Mouse (Mus musculus) lung, embryonic 16.5 days (tissue): ENCODE data around the gene Plce1. TPM values are rescaled to one million over a fixed set of nuclear protein-coding genes. Genes with fewer than 3 reads are reported as not detected.
A peak's percentile ranks its signal among the peaks of the same experiment; 100 is the strongest.

ENCODE experiments used
- ATAC-seq: fragments of 200-750 bp; cut with Nextera tagmentation; 2 replicates; pipeline ENCODE4 v1.8.0; 2017; ENCODE audit warnings: low read depth, mild to moderate bottlenecking, moderate library complexity
- H3K27ac ChIP-seq: fragments of 300-500 bp; sonication (generic); 2 replicates; pipeline ENCODE4 v1.5.1; 2014; ENCODE audit warnings: mild to moderate bottlenecking, control low read depth, low read length
- H3K27me3 ChIP-seq: fragments of 300-500 bp; sonication (generic); 2 replicates; pipeline ENCODE4 v1.6.1; 2014; ENCODE audit warnings: low read depth, low read length, mixed read lengths; ENCODE audit not compliant: control insufficient read depth, insufficient read depth
- H3K36me3 ChIP-seq: fragments of 300-500 bp; sonication (generic); 2 replicates; pipeline ENCODE4 v1.6.1; 2014; ENCODE audit warnings: low read length; ENCODE audit not compliant: control insufficient read depth, insufficient read depth
- H3K4me1 ChIP-seq: fragments of 300-500 bp; sonication (generic); replicated peaks from 2 replicates; pipeline ENCODE4 v1.6.1; 2014; ENCODE audit warnings: low read length, mixed read lengths; ENCODE audit not compliant: control insufficient read depth, insufficient read depth
- H3K4me2 ChIP-seq: fragments of 300-500 bp; sonication (generic); 2 replicates; pipeline ENCODE4 v1.6.1; 2014; ENCODE audit warnings: low read depth, low read length, control low read depth
- H3K4me3 ChIP-seq: fragments of 300-500 bp; sonication (generic); 2 replicates; pipeline ENCODE4 v1.5.1; 2014; ENCODE audit warnings: mild to moderate bottlenecking, low read length, control low read depth
- H3K9ac ChIP-seq: fragments of 300-500 bp; sonication (generic); 2 replicates; pipeline ENCODE4 v1.6.1; 2014; ENCODE audit warnings: low read length, control low read depth
- H3K9me3 ChIP-seq: fragments of 300-500 bp; sonication (generic); 2 replicates; pipeline ENCODE4 v1.6.1; 2016; ENCODE audit warnings: low read length; ENCODE audit not compliant: control insufficient read depth
- WGBS: fragments of 180-500 bp; shearing (Covaris S2); extraction: QIAGEN DNeasy Blood & Tissue Kit; methylation state at CpG from one replicate; pipeline ENCODE4 v1.1.7; 2014; 5-methylcytosine and 5-hydroxymethylcytosine counted together
- polyA plus RNA-seq: library from polyadenylated mRNA; unstranded; fragments of >200 nt; fragmentation: Nextera tagmentation; extraction: Ambion mirVana; gene quantifications from 2 replicates; pipeline ENCODE4 v1.2.1, GENCODE M21; 2015

Plce1 gene
- 3.1 and 4.1 TPM in 2 replicates for polyA plus RNA-seq

DNA sequence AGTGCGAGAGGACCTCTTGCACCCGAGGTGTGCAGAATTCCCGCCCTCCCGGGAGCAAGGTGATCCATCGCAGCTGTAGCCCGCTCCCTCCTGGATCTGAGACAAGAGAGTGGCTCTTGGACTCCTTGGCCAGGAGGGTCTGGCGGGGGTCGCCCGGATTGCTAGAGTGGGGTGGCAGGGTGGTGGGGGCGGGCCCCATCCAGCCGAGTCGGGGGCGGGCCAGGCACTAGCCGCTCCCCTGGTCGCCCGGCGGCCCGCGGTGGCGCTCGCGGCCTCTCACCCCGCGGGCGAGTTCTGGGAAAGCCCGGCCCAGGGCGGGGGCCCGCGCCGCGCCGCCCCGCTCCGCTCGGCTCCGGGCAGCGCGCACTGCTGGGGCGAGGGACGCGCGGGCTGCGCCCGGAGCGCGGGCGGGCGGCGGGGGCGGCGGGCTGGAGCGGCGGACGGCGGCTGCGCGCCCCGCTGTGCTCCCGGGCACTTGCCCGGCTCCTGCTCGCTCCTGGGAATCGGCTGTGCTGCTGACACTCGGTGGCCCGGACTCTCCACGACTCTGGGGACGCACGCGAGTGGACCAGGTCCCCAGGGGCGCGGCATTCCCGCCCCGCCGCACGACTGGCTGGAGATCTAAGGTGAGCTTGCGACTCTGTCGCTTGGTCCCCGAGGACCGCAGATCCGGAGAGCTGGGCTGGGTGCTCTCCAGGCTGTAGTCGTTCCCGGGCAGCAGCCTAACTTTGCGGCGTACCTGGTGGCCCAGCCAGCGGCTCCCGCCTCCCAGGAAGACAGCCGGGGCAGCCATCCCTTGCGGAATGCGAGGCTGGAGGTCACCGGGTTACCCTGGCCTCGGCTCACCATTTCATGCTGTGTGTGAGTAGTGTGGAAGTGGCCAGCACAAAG, at the start of gene Plce1:
Gene Plce1, plus strand, starts transcription at position 379 of the 891 bp plus-strand sequence.
- H3K9ac ChIP-seq: peak within 1 kb of the TSS; percentile 76
- peaks cover 10% of the 10 kb centered on the region for H3K4me1 ChIP-seq
- H3K36me3 ChIP-seq: no peaks in the 10 kb centered on the region
- under 1% methylated on average over 39 of the region's 90 CpGs for WGBS
- no peaks in the 10 kb centered on the region for H3K9me3 ChIP-seq
- peak within 1 kb of the TSS; percentile 69 for H3K4me3 ChIP-seq
- peak within 1 kb of the TSS; percentile 94 for H3K4me2 ChIP-seq
- ATAC-seq: peak; percentile 93
- peaks cover 6% of the 10 kb centered on the region for H3K27me3 ChIP-seq
- peak within 1 kb of the TSS; percentile 28; the same call in 1 of the 2 replicates for H3K27ac ChIP-seq

DNA sequence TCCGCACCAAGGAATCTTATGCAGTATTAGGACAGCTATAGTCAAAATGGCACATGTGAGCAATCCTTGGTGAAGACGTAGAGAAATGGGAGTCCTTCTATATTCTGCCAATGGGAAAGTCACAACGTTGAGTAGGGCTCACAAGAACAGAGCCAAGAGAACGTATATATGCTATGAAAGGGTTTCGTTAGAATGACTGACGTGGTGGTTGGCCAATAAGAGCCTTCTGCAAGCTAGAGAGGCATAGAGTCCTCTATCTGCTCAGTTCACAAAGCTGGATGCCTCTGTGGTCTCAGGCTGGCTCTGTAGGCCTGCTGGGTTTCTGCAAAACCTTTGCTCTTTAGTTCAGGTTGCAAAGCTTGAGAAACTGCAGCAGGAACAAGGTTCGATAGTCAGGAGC, 49.6 kb upstream of the Plce1 start:
- no peaks in the 10 kb centered on the region for H3K4me1 ChIP-seq
- no peak for ATAC-seq
- no peaks in the 10 kb centered on the region for H3K27me3 ChIP-seq
- 72% methylated on average over 7 of the region's 7 CpGs for WGBS
- H3K36me3 ChIP-seq: no peaks in the 10 kb centered on the region
- no peaks in the 10 kb centered on the region for H3K9me3 ChIP-seq
- H3K4me3 ChIP-seq: no peak overlapping the region
- no peak overlapping the region for H3K4me2 ChIP-seq
- no peak overlapping the region for H3K9ac ChIP-seq
- no peak overlapping the region for H3K27ac ChIP-seq

DNA sequence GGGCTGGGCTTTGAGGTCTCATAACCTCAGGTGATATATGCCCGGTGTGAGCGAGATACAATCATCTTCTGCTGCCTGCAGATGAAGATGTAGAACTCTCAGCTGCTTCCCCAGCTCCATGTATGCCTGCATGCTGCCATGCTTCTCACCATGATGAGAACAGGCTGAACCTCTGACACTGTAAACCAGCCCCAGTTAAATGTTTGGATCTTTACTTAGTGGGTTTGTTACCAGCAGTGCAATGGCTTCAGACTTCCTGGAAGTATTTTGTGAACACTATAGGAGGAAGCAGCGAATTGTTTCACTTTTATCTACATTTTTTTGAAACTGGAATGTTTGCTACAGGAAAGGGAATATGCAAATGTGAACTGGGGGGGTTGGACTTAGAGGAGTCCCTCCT, 48.9 kb upstream of the Plce1 start:
- Histone ChIP-seq H3K9me3 (no peaks in the 10 kb centered on the region), H3K4me3 (no peak overlapping the region), H3K9ac (no peak overlapping the region), H3K4me1 (no peaks in the 10 kb centered on the region), H3K4me2 (no peak overlapping the region), H3K27ac (no peak overlapping the region), H3K27me3 (no peaks in the 10 kb centered on the region), H3K36me3 (no peaks in the 10 kb centered on the region)
- WGBS: 68% methylated on average over 3 of the region's 3 CpGs
- no peak for ATAC-seq

DNA sequence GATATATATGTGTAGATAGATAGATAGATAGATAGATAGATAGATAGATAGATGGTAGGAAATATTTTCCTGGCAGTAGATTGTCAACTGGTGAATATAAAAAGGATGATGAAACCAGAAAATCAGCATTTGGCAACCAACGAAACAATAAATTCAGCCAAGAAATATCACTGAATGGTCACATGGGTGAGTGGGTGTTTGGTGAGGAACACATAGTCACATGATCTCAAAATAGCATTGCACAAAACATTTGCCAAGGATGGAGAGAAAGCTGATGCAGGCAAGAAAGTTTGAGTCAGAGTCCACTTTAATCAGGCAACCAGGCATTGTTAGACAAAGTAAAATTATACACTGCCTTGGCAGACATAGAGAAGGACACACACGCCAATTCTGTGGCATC, 47.5 kb upstream of the Plce1 start:
- Histone ChIP-seq H3K27ac (no peak overlapping the region), H3K9me3 (no peaks in the 10 kb centered on the region), H3K36me3 (no peaks in the 10 kb centered on the region), H3K4me1 (no peaks in the 10 kb centered on the region), H3K27me3 (no peaks in the 10 kb centered on the region), H3K9ac (no peak overlapping the region), H3K4me3 (no peak overlapping the region), H3K4me2 (no peak overlapping the region)
- no peak for ATAC-seq
- WGBS: 73% methylated on average over 2 of the region's 2 CpGs

DNA sequence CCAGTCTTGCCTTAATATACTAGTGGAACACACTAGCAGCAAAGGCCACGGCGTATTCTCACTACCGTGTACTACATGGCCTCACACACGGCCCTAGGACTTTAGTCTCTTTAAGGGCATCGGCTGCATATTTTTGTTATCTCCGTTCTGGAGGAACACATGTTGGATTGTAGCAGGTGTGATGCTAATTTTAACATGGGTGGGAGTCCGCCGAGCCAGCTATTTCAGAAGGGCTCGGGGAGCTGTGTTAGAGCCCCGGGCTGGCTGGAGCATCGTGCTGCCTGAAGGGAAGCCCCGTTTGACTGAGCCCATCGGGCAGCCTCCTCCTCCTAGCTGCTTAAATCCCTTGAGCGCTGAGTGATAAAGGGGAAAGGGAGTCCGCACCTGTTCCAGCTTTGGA, 45.7 kb upstream of the Plce1 start:
- no peaks in the 10 kb centered on the region for H3K9me3 ChIP-seq
- H3K4me1 ChIP-seq: no peaks in the 10 kb centered on the region
- H3K4me3 ChIP-seq: no peak overlapping the region
- no peak overlapping the region for H3K27ac ChIP-seq
- H3K36me3 ChIP-seq: no peaks in the 10 kb centered on the region
- 85% methylated on average over 15 of the region's 15 CpGs for WGBS
- no peak overlapping the region for H3K4me2 ChIP-seq
- no peak for ATAC-seq
- H3K9ac ChIP-seq: no peak overlapping the region
- no peaks in the 10 kb centered on the region for H3K27me3 ChIP-seq

DNA sequence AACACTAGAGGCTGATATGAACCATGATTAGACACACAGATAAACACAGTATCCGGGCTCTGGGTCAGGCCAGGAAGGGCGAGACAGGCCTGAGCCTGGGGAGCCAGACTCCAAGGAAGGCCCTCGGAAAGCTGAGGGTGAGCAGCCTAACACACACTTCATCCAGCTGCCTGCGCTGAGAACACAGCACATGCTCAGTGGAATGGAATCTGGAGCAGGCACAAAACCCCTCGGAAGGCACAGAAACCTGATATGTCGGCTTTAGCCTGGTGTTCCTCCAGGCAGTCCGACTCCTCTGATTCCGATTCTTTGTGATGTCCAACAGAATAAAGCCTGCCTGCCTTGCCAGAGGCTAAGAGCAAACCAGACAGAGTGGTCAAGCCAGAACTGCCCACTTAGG, 39.0 kb upstream of the Plce1 start:
- H3K4me1 ChIP-seq: no peaks in the 10 kb centered on the region
- H3K27me3 ChIP-seq: no peaks in the 10 kb centered on the region
- ATAC-seq: 0 out of 2 replicates have a peak, but pooled peaks have one; percentile 23
- WGBS: 44% methylated on average over 8 of the region's 8 CpGs
- H3K4me2 ChIP-seq: no peak overlapping the region
- no peaks in the 10 kb centered on the region for H3K36me3 ChIP-seq
- no peak overlapping the region for H3K27ac ChIP-seq
- no peak overlapping the region for H3K9ac ChIP-seq
- H3K4me3 ChIP-seq: no peak overlapping the region
- H3K9me3 ChIP-seq: no peaks in the 10 kb centered on the region

DNA sequence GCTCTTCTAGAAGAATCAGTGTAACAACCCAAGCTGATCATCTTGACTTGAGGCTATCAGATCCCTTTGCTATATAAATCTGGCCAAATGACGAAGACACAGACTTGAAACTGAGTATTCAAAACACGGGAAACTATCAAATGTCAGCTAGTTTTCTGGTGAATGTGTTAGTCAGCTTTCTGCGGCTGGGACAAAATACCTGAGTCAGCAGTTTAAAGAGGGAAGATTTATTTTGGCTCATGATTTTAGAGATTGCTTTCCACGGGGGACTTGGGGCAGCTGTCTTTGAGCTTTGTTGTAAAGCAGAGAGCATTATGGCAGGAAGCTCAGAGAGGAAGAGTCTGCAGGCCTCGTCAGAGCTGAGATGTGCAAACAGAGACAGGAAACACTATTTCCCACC, 35.2 kb upstream of the Plce1 start:
- H3K4me1 ChIP-seq: no peaks in the 10 kb centered on the region
- no peaks in the 10 kb centered on the region for H3K9me3 ChIP-seq
- ATAC-seq: no peak
- WGBS: 48% methylated on average over 5 of the region's 5 CpGs
- H3K27me3 ChIP-seq: no peaks in the 10 kb centered on the region
- H3K4me3 ChIP-seq: no peak overlapping the region
- no peaks in the 10 kb centered on the region for H3K36me3 ChIP-seq
- no peak overlapping the region for H3K27ac ChIP-seq
- H3K9ac ChIP-seq: no peak overlapping the region
- H3K4me2 ChIP-seq: no peak overlapping the region

DNA sequence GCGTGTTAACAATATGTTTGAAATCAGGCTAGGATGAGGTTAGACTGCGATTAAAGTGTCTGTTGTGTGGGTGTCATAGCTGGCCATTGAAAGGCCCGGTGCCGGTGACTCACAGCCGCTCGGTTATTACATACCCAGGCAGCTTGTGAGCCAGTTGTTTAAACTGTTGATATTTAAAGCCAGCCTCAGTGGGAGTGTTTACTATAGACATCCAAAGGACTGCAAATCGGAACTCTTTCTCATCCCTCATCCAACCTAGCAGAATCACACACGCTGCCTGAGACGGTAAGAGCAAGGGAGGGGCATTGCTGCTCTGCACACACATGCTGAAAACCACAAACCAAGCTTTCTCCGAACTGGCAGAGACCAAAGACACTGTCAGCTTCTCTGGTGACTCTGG, 25.7 kb upstream of the Plce1 start:
- WGBS: 50% methylated on average over 10 of the region's 10 CpGs
- Histone ChIP-seq H3K27me3 (no peaks in the 10 kb centered on the region), H3K4me2 (no peak overlapping the region), H3K4me1 (no peaks in the 10 kb centered on the region), H3K9me3 (peaks cover 4% of the 10 kb centered on the region; the same call in 1 of the 2 replicates), H3K36me3 (no peaks in the 10 kb centered on the region), H3K4me3 (no peak overlapping the region), H3K9ac (no peak overlapping the region), H3K27ac (no peak overlapping the region)
- ATAC-seq: no peak

DNA sequence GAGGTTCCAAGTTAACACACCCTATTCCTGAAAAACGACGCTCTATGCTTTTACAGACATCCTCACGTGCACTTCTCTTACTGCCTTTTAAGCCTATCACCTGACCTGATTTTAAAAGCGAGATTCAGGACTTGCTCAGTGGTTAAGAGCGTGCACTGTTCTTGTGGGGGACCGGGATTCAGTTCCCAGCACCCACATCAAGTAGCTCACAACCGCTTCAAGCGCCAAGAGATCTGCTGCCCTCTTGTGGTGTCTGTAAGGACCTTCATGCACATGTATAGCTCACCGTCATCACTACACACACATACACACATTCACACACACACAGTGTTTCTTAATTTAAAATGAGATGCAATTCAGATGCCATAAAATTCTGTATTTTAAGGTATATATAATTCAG, 21.9 kb upstream of the Plce1 start:
- no peak for ATAC-seq
- Histone ChIP-seq H3K9me3 (peaks cover 4% of the 10 kb centered on the region; the same call in 1 of the 2 replicates), H3K9ac (no peak overlapping the region), H3K36me3 (no peaks in the 10 kb centered on the region), H3K27ac (no peak overlapping the region), H3K4me3 (no peak overlapping the region), H3K27me3 (no peaks in the 10 kb centered on the region), H3K4me2 (no peak overlapping the region), H3K4me1 (no peaks in the 10 kb centered on the region)
- WGBS: 95% methylated on average over 9 of the region's 9 CpGs
